Mouse (Mus musculus) erythroblast, embryonic 14.5 days (primary cell): ENCODE measurements at regions not wholly inside any gene's neighbourhood (a gene's known extent, or its start where the extent isn't known, plus 50 kb on each side); places are given as distances from the start of the nearest gene placed in this dataset.
"Not testable (repeated sequence)": the region's sequence is repeated elsewhere in the genome, so short reads cannot be mapped to it uniquely, and the experiment has no call there.

Experiments
- GATA1 ChIP-seq: IDR thresholded peaks from 2 replicates; pipeline ENCODE4 v1.6.1; 2012; ENCODE audit warnings: low read length, inconsistent platforms, mixed read lengths
- TAL1 ChIP-seq: IDR thresholded peaks from 3 replicates; pipeline ENCODE4 v1.6.1; 2012; ENCODE audit warnings: low read length, inconsistent platforms, mixed read lengths

GRCm38 (mm10) chr14:53582528-53582927 lies 671.4 kb downstream of the Dad1 start:
- not testable (repeated sequence) for TF ChIP-seq GATA1, TAL1
